Mouse (Mus musculus): ENCODE results near the gene Pycr2. TPM values are rescaled to one million over a fixed set of nuclear protein-coding genes. Genes with fewer than 3 reads are reported as not detected.

Pycr2 gene
- polyA plus RNA-seq, 1 experiment from 2014 or later: 64.3 TPM

DNA sequence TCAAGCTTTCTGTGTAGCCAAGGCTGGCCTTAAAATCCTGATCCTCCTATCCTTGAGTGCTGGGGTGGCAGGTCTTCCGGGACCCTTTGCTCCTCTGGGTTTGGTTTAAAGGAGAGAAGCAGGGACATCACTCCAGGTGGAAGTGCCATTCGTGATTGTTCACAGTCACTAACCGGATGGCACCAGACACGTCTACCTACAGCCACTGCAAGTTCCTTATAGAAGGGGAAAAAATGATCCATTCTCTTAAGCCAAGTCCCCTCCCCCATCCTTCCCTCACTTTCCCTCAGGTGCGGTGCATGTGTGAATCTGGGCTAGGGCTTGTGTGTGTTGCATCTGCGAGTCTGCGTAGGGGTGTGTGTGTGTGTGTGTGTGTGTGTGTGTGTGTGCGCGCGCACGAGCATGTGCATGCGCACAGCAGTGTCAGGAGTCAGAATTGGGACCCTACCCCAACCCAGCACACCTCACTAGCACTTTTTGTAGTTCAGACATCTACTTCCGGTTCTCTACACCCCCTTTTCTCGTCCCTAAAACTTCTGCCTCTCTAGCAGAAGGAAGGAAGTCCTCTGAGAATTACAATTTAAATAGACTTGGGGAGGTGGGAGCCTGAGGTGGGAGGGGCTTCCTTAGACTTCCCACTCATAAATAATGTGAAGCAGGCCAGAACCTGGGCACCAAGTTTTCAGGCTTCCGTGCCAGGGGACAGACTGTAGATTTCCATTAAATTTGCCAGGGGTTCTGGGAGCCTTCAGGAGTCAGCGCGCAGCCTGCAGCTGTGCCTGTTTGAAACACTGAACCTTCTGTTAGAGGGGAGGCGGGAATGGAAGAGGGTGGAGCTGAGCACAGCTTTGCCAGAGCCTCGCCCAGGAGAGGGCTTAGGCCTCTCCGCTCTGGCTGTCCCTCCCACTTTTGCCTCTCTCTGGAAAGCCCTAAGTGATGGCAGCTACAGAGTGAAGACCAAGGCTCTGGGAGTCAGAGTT lies 41.2 kb downstream of the Pycr2 start:
- ATAC-seq (replicated peaks; ENCODE audit: insufficient number of reproducible peaks, low FRiP score, low TSS enrichment): peak; percentile 63; the same call in 1 of the 2 replicates

GRCm38 (mm10) chr1:180946448-180946847 lies 42.4 kb downstream of the Pycr2 start:
- Histone ChIP-seq H3K9me3 (replicated peaks; ENCODE audit: control insufficient read depth, low read length) (no peaks in the 10 kb centered on the region), H3K4me2 (no peak overlapping the region), H3K9ac (ENCODE audit: low read depth, low read length) (no peak overlapping the region), H3K4me1 (ENCODE audit: control insufficient read depth, insufficient read depth, low read length) (peaks cover 19% of the 10 kb centered on the region), H3K27me3 (ENCODE audit: control insufficient read depth, insufficient read depth, low read length) (peaks cover 3% of the 10 kb centered on the region; the same call in 1 of the 2 replicates), H3K36me3 (ENCODE audit: control insufficient read depth, insufficient read depth, low read length) (peaks cover 6% of the 10 kb centered on the region), H3K27ac (ENCODE audit: low read depth, low read length) (no peak overlapping the region), H3K4me3 (ENCODE audit: low read depth, low read length) (no peak overlapping the region)
- whole genome bisulfite sequencing (ENCODE audit: insufficient replicate concordance): 85% methylated on average over 6 of the region's 6 CpGs
- no peak for ATAC-seq (replicated peaks; ENCODE audit: insufficient number of reproducible peaks, low FRiP score, low TSS enrichment)

More for the DNA sequence above, 41.2 kb downstream of the Pycr2 start:
- Histone ChIP-seq H3K9me3 (replicated peaks; ENCODE audit: control insufficient read depth, low read length) (no peaks in the 10 kb centered on the region), H3K4me2 (peak overlapping the region; percentile 42), H3K4me3 (ENCODE audit: low read depth, low read length) (0 out of 2 replicates have a peak overlapping the region, but pooled peaks have one; percentile 1), H3K27ac (ENCODE audit: low read depth, low read length) (0 out of 2 replicates have a peak overlapping the region, but pooled peaks have one; percentile 13), H3K4me1 (ENCODE audit: control insufficient read depth, insufficient read depth, low read length) (peaks cover 24% of the 10 kb centered on the region), H3K36me3 (ENCODE audit: control insufficient read depth, insufficient read depth, low read length) (peaks cover 2% of the 10 kb centered on the region; the same call in 1 of the 2 replicates), H3K9ac (ENCODE audit: low read depth, low read length) (peak overlapping the region; percentile 28), H3K27me3 (ENCODE audit: control insufficient read depth, insufficient read depth, low read length) (peaks cover 6% of the 10 kb centered on the region; the same call in 1 of the 2 replicates)
- 29% methylated on average over 20 of the region's 20 CpGs for WGBS (ENCODE audit: insufficient replicate concordance)

DNA sequence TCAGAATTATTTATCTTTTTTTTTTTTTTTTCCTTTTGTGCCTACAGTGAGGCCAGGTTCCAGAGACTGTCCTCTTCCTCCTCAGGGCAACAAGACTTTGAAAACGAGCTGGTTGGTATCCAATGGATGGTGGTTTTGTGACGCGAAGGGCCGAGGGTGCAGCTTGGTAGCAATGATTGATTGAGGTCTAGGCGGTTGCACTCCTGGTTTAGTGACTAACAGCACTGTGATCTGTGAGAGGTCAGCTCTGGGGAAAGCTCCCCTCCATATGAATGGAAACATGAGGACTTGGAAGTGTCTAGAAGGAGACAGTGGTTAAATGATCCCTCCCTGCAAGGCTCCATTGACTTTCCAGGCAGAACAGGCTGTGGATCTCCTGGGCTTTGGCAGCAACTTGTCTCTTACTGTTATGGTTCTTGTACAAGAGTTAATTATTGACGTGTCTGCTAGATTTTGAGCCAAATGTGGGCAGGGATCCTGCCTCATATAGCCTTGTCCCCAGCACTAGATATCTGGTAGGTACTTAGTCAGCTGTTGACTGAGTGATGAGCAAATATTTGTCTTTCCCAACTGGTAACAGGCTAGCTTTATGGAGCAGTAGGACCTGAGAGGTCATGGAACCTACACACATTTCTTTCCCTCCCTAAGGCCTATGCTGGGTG lies 48.1 kb downstream of the Pycr2 start:
- H3K9ac ChIP-seq (ENCODE audit: low read depth, low read length): no peak overlapping the region
- no peak overlapping the region for H3K4me2 ChIP-seq
- H3K4me3 ChIP-seq (ENCODE audit: low read depth, low read length): no peak overlapping the region
- no peaks in the 10 kb centered on the region for H3K27me3 ChIP-seq (ENCODE audit: control insufficient read depth, insufficient read depth, low read length)
- H3K9me3 ChIP-seq (replicated peaks; ENCODE audit: control insufficient read depth, low read length): no peaks in the 10 kb centered on the region
- WGBS (ENCODE audit: insufficient replicate concordance): 72% methylated on average over 6 of the region's 6 CpGs
- no peak overlapping the region for H3K27ac ChIP-seq (ENCODE audit: low read depth, low read length)
- no peaks in the 10 kb centered on the region for H3K4me1 ChIP-seq (ENCODE audit: control insufficient read depth, insufficient read depth, low read length)
- no peak for ATAC-seq (replicated peaks; ENCODE audit: insufficient number of reproducible peaks, low FRiP score, low TSS enrichment)
- H3K36me3 ChIP-seq (ENCODE audit: control insufficient read depth, insufficient read depth, low read length): peaks cover 13% of the 10 kb centered on the region

GRCm38 (mm10) chr1:180952808-180953207 lies 48.7 kb downstream of the Pycr2 start:
- H3K27me3 ChIP-seq (ENCODE audit: control insufficient read depth, insufficient read depth, low read length): no peaks in the 10 kb centered on the region
- H3K9ac ChIP-seq (ENCODE audit: low read depth, low read length): no peak overlapping the region
- H3K4me3 ChIP-seq (ENCODE audit: low read depth, low read length): no peak overlapping the region
- no peak for ATAC-seq (replicated peaks; ENCODE audit: insufficient number of reproducible peaks, low FRiP score, low TSS enrichment)
- no peaks in the 10 kb centered on the region for H3K9me3 ChIP-seq (replicated peaks; ENCODE audit: control insufficient read depth, low read length)
- H3K27ac ChIP-seq (ENCODE audit: low read depth, low read length): no peak overlapping the region
- no peak overlapping the region for H3K4me2 ChIP-seq
- 90% methylated on average over 5 of the region's 5 CpGs for WGBS (ENCODE audit: insufficient replicate concordance)
- no peaks in the 10 kb centered on the region for H3K4me1 ChIP-seq (ENCODE audit: control insufficient read depth, insufficient read depth, low read length)
- H3K36me3 ChIP-seq (ENCODE audit: control insufficient read depth, insufficient read depth, low read length): peaks cover 13% of the 10 kb centered on the region

DNA sequence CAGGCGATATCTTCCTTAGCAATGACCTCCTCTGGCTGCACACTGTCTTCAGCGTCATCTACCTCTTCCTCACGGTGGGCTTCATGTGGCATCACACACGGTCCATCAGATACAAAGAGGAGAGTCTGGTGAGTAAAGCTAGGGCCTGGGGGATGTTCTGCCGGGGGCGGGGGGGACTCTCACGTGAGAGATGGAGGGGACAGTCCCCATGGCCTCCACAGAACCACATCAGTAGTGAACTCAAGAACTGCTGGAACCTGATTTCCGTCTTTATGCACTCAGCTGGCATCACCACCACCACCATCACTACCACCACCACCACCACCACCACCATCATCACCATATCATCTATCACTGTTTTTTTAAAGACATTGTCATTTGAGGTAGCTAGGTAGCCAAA lies 52.3 kb downstream of the Pycr2 start:
- ATAC-seq (replicated peaks; ENCODE audit: insufficient number of reproducible peaks, low FRiP score, low TSS enrichment): no peak
- Histone ChIP-seq H3K9me3 (replicated peaks; ENCODE audit: control insufficient read depth, low read length) (no peaks in the 10 kb centered on the region), H3K36me3 (ENCODE audit: control insufficient read depth, insufficient read depth, low read length) (peaks cover 7% of the 10 kb centered on the region; the same call in 1 of the 2 replicates), H3K4me3 (ENCODE audit: low read depth, low read length) (no peak overlapping the region), H3K4me2 (no peak overlapping the region), H3K9ac (ENCODE audit: low read depth, low read length) (no peak overlapping the region), H3K27me3 (ENCODE audit: control insufficient read depth, insufficient read depth, low read length) (no peaks in the 10 kb centered on the region), H3K27ac (ENCODE audit: low read depth, low read length) (no peak overlapping the region), H3K4me1 (ENCODE audit: control insufficient read depth, insufficient read depth, low read length) (no peaks in the 10 kb centered on the region)
- 88% methylated on average over 8 of the region's 8 CpGs for WGBS (ENCODE audit: insufficient replicate concordance)

DNA sequence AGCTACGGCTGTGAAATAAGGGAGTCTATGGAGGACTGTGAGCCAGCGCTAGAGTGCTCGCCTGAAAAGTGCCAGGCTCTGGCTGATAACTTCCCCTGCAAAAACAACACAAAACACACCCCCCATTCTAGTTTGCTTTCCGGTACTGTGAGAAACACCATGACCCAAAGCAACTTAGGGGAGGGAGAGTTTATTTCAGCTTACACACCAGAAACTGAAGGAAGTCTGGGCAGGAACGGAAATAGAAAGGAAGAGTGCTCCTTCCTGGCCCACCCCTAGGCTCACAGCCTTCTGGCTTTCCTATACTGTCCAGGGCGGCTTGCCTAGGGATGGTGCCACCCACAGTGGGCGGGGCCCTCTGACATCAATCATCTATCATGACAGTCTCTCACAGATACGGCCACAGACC lies 52.9 kb downstream of the Pycr2 start:
- Histone ChIP-seq H3K9me3 (replicated peaks; ENCODE audit: control insufficient read depth, low read length) (no peaks in the 10 kb centered on the region), H3K4me3 (ENCODE audit: low read depth, low read length) (no peak overlapping the region), H3K9ac (ENCODE audit: low read depth, low read length) (no peak overlapping the region), H3K4me1 (ENCODE audit: control insufficient read depth, insufficient read depth, low read length) (no peaks in the 10 kb centered on the region), H3K4me2 (no peak overlapping the region), H3K36me3 (ENCODE audit: control insufficient read depth, insufficient read depth, low read length) (0 out of 2 replicates have a peak, but pooled peaks cover 5% of the 10 kb centered on the region), H3K27me3 (ENCODE audit: control insufficient read depth, insufficient read depth, low read length) (no peaks in the 10 kb centered on the region), H3K27ac (ENCODE audit: low read depth, low read length) (no peak overlapping the region)
- WGBS (ENCODE audit: insufficient replicate concordance): 61% methylated on average over 8 of the region's 8 CpGs
- ATAC-seq (replicated peaks; ENCODE audit: insufficient number of reproducible peaks, low FRiP score, low TSS enrichment): no peak; the same call in 1 of the 2 replicates

Other genes starting within 250 kb of the Pycr2 start
- gene Mixl1, start 207.3 kb upstream of the Pycr2 start, polyA plus RNA-seq (2014; fragmentation: Nextera tagmentation; extraction: Ambion mirVana): 0.34 and 0.42 TPM in 2 replicates
- 23.0 and 23.7 TPM in 2 replicates for gene Acbd3, start 178.2 kb upstream of the Pycr2 start, polyA plus RNA-seq (2014; fragmentation: Nextera tagmentation; extraction: Ambion mirVana)
- 1,894 and 1,931 TPM in 2 replicates for gene H3f3a, start 90.3 kb upstream of the Pycr2 start, polyA plus RNA-seq (2014; fragmentation: Nextera tagmentation; extraction: Ambion mirVana)
- gene Sde2, start 53.2 kb upstream of the Pycr2 start, polyA plus RNA-seq (2014; fragmentation: Nextera tagmentation; extraction: Ambion mirVana): 24.1 and 32.7 TPM in 2 replicates
- not detected in 2 replicates for gene Lefty2, start 11.2 kb upstream of the Pycr2 start, polyA plus RNA-seq (2014; fragmentation: Nextera tagmentation; extraction: Ambion mirVana)
- 1.2 and 1.3 TPM in 2 replicates for gene Lefty1, start 30.7 kb downstream of the Pycr2 start, polyA plus RNA-seq (2014; fragmentation: Nextera tagmentation; extraction: Ambion mirVana)
- gene Tmem63a, start 38.1 kb downstream of the Pycr2 start, polyA plus RNA-seq (2014; fragmentation: Nextera tagmentation; extraction: Ambion mirVana): 5.8 and 6.7 TPM in 2 replicates
- 3.0 and 3.8 TPM in 2 replicates for gene Ephx1, start 116.6 kb downstream of the Pycr2 start, polyA plus RNA-seq (2014; fragmentation: Nextera tagmentation; extraction: Ambion mirVana)
- not detected in 2 replicates for gene 9130409I23Rik, start 146.9 kb downstream of the Pycr2 start, polyA plus RNA-seq (2014; fragmentation: Nextera tagmentation; extraction: Ambion mirVana)
- gene Nvl, start 239.9 kb downstream of the Pycr2 start, polyA plus RNA-seq (2014; fragmentation: Nextera tagmentation; extraction: Ambion mirVana): 25.4 and 25.6 TPM in 2 replicates
- 147 and 150 TPM in 2 replicates for gene Cnih4, start 240.4 kb downstream of the Pycr2 start, polyA plus RNA-seq (2014; fragmentation: Nextera tagmentation; extraction: Ambion mirVana)

All from heart, embryonic 11.5 days (tissue).